Comparison of ENCODE assay signal across 8 mouse cellular contexts in genomic region chrX:139997740-139998690, GRCm38 (mm10). TPM values are rescaled to one million over a fixed set of nuclear protein-coding genes. Genes with fewer than 3 reads are reported as not detected.
A peak's percentile ranks its signal among the peaks of the same experiment; 100 is the strongest.
DNase-seq lines count a peak whose midpoint lies in the region; ATAC-seq and TF ChIP-seq lines count a peak whose summit lies in the region.

Gene Rbm41, minus strand, starts transcription at chrX:139998595.

- intact Hi-C loops in heart, postnatal 14 days (cut with DNase I): no loop called here

- H3K4me3 ChIP-seq in E14TG2a.4 (replicated peaks; ENCODE audit: low read length): peak within 1 kb of the TSS; percentile 67
- peak within 1 kb of the TSS; percentile 46 for H3K4me3 ChIP-seq in forebrain, embryonic 11.5 days (ENCODE audit: low read depth, low read length)
- H3K4me3 ChIP-seq in liver, postnatal 0 days (ENCODE audit: low read depth, low read length): peak within 1 kb of the TSS; percentile 60
- H3K4me3 ChIP-seq in neural tube, embryonic 14.5 days (ENCODE audit: low read depth, low read length): peak within 1 kb of the TSS; percentile 52

- TF ChIP-seq CTCF in E14TG2a.4 (conservative IDR thresholded peaks at IDR 0.05; ENCODE audit: low read length): no peak
- TF ChIP-seq CTCF in liver, postnatal 0 days (IDR thresholded peaks at IDR 0.05; ENCODE audit: low read depth): no peak

- H3K4me2 ChIP-seq in forebrain, embryonic 11.5 days (ENCODE audit: low read depth, low read length, severe bottlenecking): peak within 1 kb of the TSS; percentile 44
- H3K4me2 ChIP-seq in liver, postnatal 0 days (ENCODE audit: low read depth, low read length): peak within 1 kb of the TSS; percentile 64
- peak within 1 kb of the TSS; percentile 47 for H3K4me2 ChIP-seq in neural tube, embryonic 14.5 days (ENCODE audit: low read depth, low read length)

- 19% methylated on average over 23 of the region's 25 CpGs for WGBS in forebrain, embryonic 11.5 days
- 18% methylated on average over 25 of the region's 25 CpGs for WGBS in liver, postnatal 0 days (ENCODE audit: insufficient replicate concordance)
- 17% methylated on average over 25 of the region's 25 CpGs for WGBS in neural tube, embryonic 14.5 days

- 0 out of 2 replicates have a peak, but pooled peaks have one; percentile 22 for TF ChIP-seq EP300 in liver, postnatal 0 days (IDR thresholded peaks at IDR 0.05; ENCODE audit: low read depth)

- peaks cover 11% of the 10 kb centered on the region for H3K36me3 ChIP-seq in E14TG2a.4 (ENCODE audit: insufficient read depth, low read length)
- no peaks in the 10 kb centered on the region for H3K36me3 ChIP-seq in forebrain, embryonic 11.5 days (ENCODE audit: control insufficient read depth, insufficient read depth, low read length)
- H3K36me3 ChIP-seq in liver, postnatal 0 days (replicated peaks; ENCODE audit: insufficient read depth, low read length): peaks cover 9% of the 10 kb centered on the region; the same call in 1 of the 2 replicates
- 0 out of 2 replicates have a peak, but pooled peaks cover 4% of the 10 kb centered on the region for H3K36me3 ChIP-seq in neural tube, embryonic 14.5 days (ENCODE audit: control insufficient read depth, insufficient read depth, low read length)

- no peaks in the 10 kb centered on the region for H3K27me3 ChIP-seq in E14TG2a.4 (ENCODE audit: insufficient read depth, low read length)
- H3K27me3 ChIP-seq in forebrain, embryonic 11.5 days (ENCODE audit: control insufficient read depth, insufficient read depth, low read length): peaks cover 2% of the 10 kb centered on the region; the same call in 1 of the 2 replicates
- no peaks in the 10 kb centered on the region for H3K27me3 ChIP-seq in liver, postnatal 0 days (ENCODE audit: insufficient read depth, low read length)
- no peaks in the 10 kb centered on the region for H3K27me3 ChIP-seq in neural tube, embryonic 14.5 days (ENCODE audit: control insufficient read depth, insufficient read depth, low read length)

- H3K9ac ChIP-seq in forebrain, embryonic 11.5 days (ENCODE audit: low read length): peak within 1 kb of the TSS; percentile 65
- peak within 1 kb of the TSS; percentile 71 for H3K9ac ChIP-seq in liver, postnatal 0 days (replicated peaks)
- peak within 1 kb of the TSS; percentile 46; the same call in 1 of the 2 replicates for H3K9ac ChIP-seq in neural tube, embryonic 14.5 days (replicated peaks; ENCODE audit: low read depth, low read length)

- H3K4me1 ChIP-seq in E14TG2a.4 (replicated peaks; ENCODE audit: low read depth, low read length): peaks cover 39% of the 10 kb centered on the region
- no peaks in the 10 kb centered on the region for H3K4me1 ChIP-seq in forebrain, embryonic 11.5 days (replicated peaks; ENCODE audit: control insufficient read depth, insufficient read depth, low read length)
- H3K4me1 ChIP-seq in liver, postnatal 0 days (ENCODE audit: insufficient read depth): no peaks in the 10 kb centered on the region
- no peaks in the 10 kb centered on the region for H3K4me1 ChIP-seq in neural tube, embryonic 14.5 days (ENCODE audit: control insufficient read depth, insufficient read depth, low read length)

- H3K9me3 ChIP-seq in E14TG2a.4 (ENCODE audit: low read length): no peaks in the 10 kb centered on the region
- no peaks in the 10 kb centered on the region for H3K9me3 ChIP-seq in forebrain, embryonic 11.5 days (ENCODE audit: control insufficient read depth, low read length)
- no peaks in the 10 kb centered on the region for H3K9me3 ChIP-seq in liver, postnatal 0 days (ENCODE audit: low read length)
- H3K9me3 ChIP-seq in neural tube, embryonic 14.5 days (ENCODE audit: control insufficient read depth, low read length): no peaks in the 10 kb centered on the region

- H3K27ac ChIP-seq in forebrain, embryonic 11.5 days (ENCODE audit: low read depth, low read length): no peak within 1 kb of the TSS
- 0 out of 2 replicates have a peak within 1 kb of the TSS, but pooled peaks have one; percentile 25 for H3K27ac ChIP-seq in liver, postnatal 0 days (ENCODE audit: low read depth)
- 0 out of 2 replicates have a peak within 1 kb of the TSS, but pooled peaks have one; percentile 5 for H3K27ac ChIP-seq in neural tube, embryonic 14.5 days (ENCODE audit: low read depth, low read length)

- DNase-seq in c-Kit-positive CD71-negative TER-119-negative erythroid progenitor cells, embryonic 14.5 days (ENCODE audit: low read depth): peak; percentile 22
- DNase-seq in forebrain, embryonic 11.5 days (ENCODE audit: low spot score): peak; percentile 65
- peak; percentile 22 to 29 for DNase-seq in heart, postnatal 14 days
- peak; percentile 51 for DNase-seq in layer of hippocampus, adult 11-12 months (ENCODE audit: low spot score)
- peak; percentile 27 for DNase-seq in liver, postnatal 0 days
- peak; percentile 43 for DNase-seq in testis, postnatal 10 days (ENCODE audit: low spot score)

- ATAC-seq in forebrain, embryonic 11.5 days (replicated peaks; ENCODE audit: low FRiP score): peak; percentile 91
- ATAC-seq in liver, postnatal 0 days: peak; percentile 80
- peak; percentile 97 for ATAC-seq in neural tube, embryonic 14.5 days (ENCODE audit: low read depth)

RNA-seq across cellular contexts. Expression of gene Rbm41, which starts in this region (rescaled TPM):
- 9.3 and 10.0 TPM in 2 replicates for polyA plus RNA-seq in forebrain, embryonic 11.5 days (2014; fragmentation: Nextera tagmentation; extraction: Ambion mirVana)
- 10 to 100 TPM in 1 of 2 experiments, 1 to 10 TPM in 1; 7.1 to 10.6 TPM for total RNA-seq in heart, postnatal 14 days (2021)
- polyA plus RNA-seq in liver, postnatal 0 days (2015; fragmentation: Nextera tagmentation; extraction: Ambion mirVana): 0.67 and 0.90 TPM in 2 replicates
- 9.4 TPM in 2 replicates for polyA plus RNA-seq in neural tube, embryonic 14.5 days (2014; fragmentation: Nextera tagmentation; extraction: Ambion mirVana)

Comparison
In these comparisons a context has a peak if more than half of its experiments do, and no peak if none do; other contexts are left out.
1. Peak in DNase-seq, ATAC-seq, H3K4me3 ChIP-seq, H3K27ac ChIP-seq, H3K9ac ChIP-seq and H3K4me2 ChIP-seq in liver, postnatal 0 days; RNA of the gene not detected or under 1 TPM.